Mouse (Mus musculus): ENCODE measurements around the gene Tubb2b.

The Tubb2b gene

GRCm38 (mm10) chr13:34130226-34130731, at the start of gene Tubb2b:
Gene Tubb2b (minus strand): TSS chr13:34130466.
- no peak for DNase-seq

- DNase-seq, result no peak
Measured at GRCm38 (mm10) chr13:34174025-34174424, 43.8 kb upstream of the Tubb2b start.

GRCm38 (mm10) chr13:34163304-34163975, 33.2 kb upstream of the Tubb2b start:
- no peak for DNase-seq

GRCm38 (mm10) chr13:34162491-34163303, 32.4 kb upstream of the Tubb2b start, which contains the start of gene Psmg4:
Gene Psmg4 (plus strand): TSS chr13:34162964.
- DNase-seq, result peak; percentile 90

- no peak for DNase-seq
Measured at GRCm38 (mm10) chr13:34159926-34160325, 29.7 kb upstream of the Tubb2b start.

- no peak for DNase-seq
Measured at GRCm38 (mm10) chr13:34157596-34158157, 27.4 kb upstream of the Tubb2b start.

- DNase-seq, result peak; percentile 84
Measured at GRCm38 (mm10) chr13:34156840-34157185, 26.5 kb upstream of the Tubb2b start.

GRCm38 (mm10) chr13:34156133-34156839, 26.0 kb upstream of the Tubb2b start:
- peak; percentile 42 for DNase-seq

- DNase-seq, result peak; percentile 56
Measured at GRCm38 (mm10) chr13:34154931-34155272, 24.6 kb upstream of the Tubb2b start.

GRCm38 (mm10) chr13:34154217-34154930, 24.1 kb upstream of the Tubb2b start:
- DNase-seq, result peak; percentile 58

GRCm38 (mm10) chr13:34153254-34154011, 23.2 kb upstream of the Tubb2b start:
- DNase-seq, result peak; percentile 70

GRCm38 (mm10) chr13:34152695-34153094, 22.4 kb upstream of the Tubb2b start:
- no peak for DNase-seq

GRCm38 (mm10) chr13:34151425-34151824, 21.2 kb upstream of the Tubb2b start:
- no peak for DNase-seq

- no peak for DNase-seq
Measured at GRCm38 (mm10) chr13:34150271-34151027, 20.2 kb upstream of the Tubb2b start.

- no peak for DNase-seq
Measured at GRCm38 (mm10) chr13:34149463-34150176, 19.4 kb upstream of the Tubb2b start.

- peak; percentile 60 for DNase-seq
Measured at GRCm38 (mm10) chr13:34148767-34149392, 18.6 kb upstream of the Tubb2b start.

GRCm38 (mm10) chr13:34148181-34148580, 17.9 kb upstream of the Tubb2b start:
- DNase-seq, result no peak

GRCm38 (mm10) chr13:34146916-34147315, 16.6 kb upstream of the Tubb2b start:
- no peak for DNase-seq

GRCm38 (mm10) chr13:34143389-34143788, 13.1 kb upstream of the Tubb2b start:
- no peak for DNase-seq

- no peak for DNase-seq
Measured at GRCm38 (mm10) chr13:34136605-34137004, 6.3 kb upstream of the Tubb2b start.
